ENCODE assay signal across 7 mouse cellular contexts in genomic region chr4:83485735-83486116, GRCm38 (mm10). TPM values are rescaled to one million over a fixed set of nuclear protein-coding genes. Genes with fewer than 3 reads are reported as not detected.
DNase-seq lines count a peak whose midpoint lies in the region; ATAC-seq and TF ChIP-seq lines count a peak whose summit lies in the region.

No protein-coding gene starts in this region.

- H3K9me3 ChIP-seq in intestine, postnatal 0 days (ENCODE audit: control insufficient read depth), result no peaks in the 10 kb centered on the region
- no peaks in the 10 kb centered on the region for H3K9me3 ChIP-seq in midbrain, embryonic 12.5 days

- peak overlapping the region; percentile 87 for H3K27ac ChIP-seq in intestine, postnatal 0 days (ENCODE audit: low read depth, low read length)
- peak overlapping the region; percentile 100 for H3K27ac ChIP-seq in midbrain, embryonic 12.5 days (replicated peaks)
- 0 out of 2 replicates have a peak overlapping the region, but pooled peaks have one; percentile 7 for H3K27ac ChIP-seq in small intestine, adult 2 months (ENCODE audit: insufficient read depth, low read depth, low read length)

- no peak for TF ChIP-seq POLR2A in small intestine, adult 2 months (IDR thresholded peaks at IDR 0.05; ENCODE audit: low read depth, low read length)

- H3K9ac ChIP-seq in intestine, postnatal 0 days (ENCODE audit: low read depth, low read length), result peak overlapping the region; percentile 71
- peak overlapping the region; percentile 98 for H3K9ac ChIP-seq in midbrain, embryonic 12.5 days (replicated peaks)

- ATAC-seq in intestine, postnatal 0 days, result peak; percentile 54
- peak; percentile 79 for ATAC-seq in midbrain, embryonic 12.5 days (ENCODE audit: low FRiP score, low read depth)

- no peaks in the 10 kb centered on the region for H3K27me3 ChIP-seq in intestine, postnatal 0 days (replicated peaks; ENCODE audit: control insufficient read depth, insufficient read depth, low read length)
- no peaks in the 10 kb centered on the region for H3K27me3 ChIP-seq in midbrain, embryonic 12.5 days
- no peaks in the 10 kb centered on the region for H3K27me3 ChIP-seq in small intestine, adult 2 months (ENCODE audit: control insufficient read depth, insufficient read depth, low read length)

- TF ChIP-seq CTCF in intestine, postnatal 0 days (IDR thresholded peaks at IDR 0.05; ENCODE audit: low read depth), result peak; percentile 82
- peak; percentile 59; the same call in 1 of the 2 replicates for TF ChIP-seq CTCF in small intestine, adult 2 months (IDR thresholded peaks at IDR 0.05; ENCODE audit: extremely low read depth, insufficient read length, insufficient replicate concordance, low read depth, low read length)

- intact Hi-C loops in left cerebral cortex, postnatal 4 days (cut with DNase I), result loop anchor here (5.0 kb wide), 1 partner anchor 82 kb away; no protein-coding TSS in a partner anchor

- 0% methylated on average over 19 of the region's 40 CpGs for WGBS in intestine, postnatal 0 days
- WGBS in midbrain, embryonic 12.5 days, result under 1% methylated on average over 12 of the region's 40 CpGs
- under 1% methylated on average over 33 of the region's 40 CpGs for WGBS in small intestine, adult 2 months

- H3K36me3 ChIP-seq in intestine, postnatal 0 days (ENCODE audit: control insufficient read depth, insufficient read depth), result peaks cover 3% of the 10 kb centered on the region; the same call in 1 of the 2 replicates
- peaks cover 29% of the 10 kb centered on the region for H3K36me3 ChIP-seq in midbrain, embryonic 12.5 days
- H3K36me3 ChIP-seq in small intestine, adult 2 months (ENCODE audit: control insufficient read depth, insufficient read depth, low read length), result peaks cover 6% of the 10 kb centered on the region; the same call in 1 of the 2 replicates

- peak; percentile 89 for DNase-seq in adrenal gland, adult 2 months
- DNase-seq in embryo, embryonic 11.5 days (ENCODE audit: low read depth, low spot score), result peak; percentile 80
- DNase-seq in gastrocnemius, postnatal 4 days (ENCODE audit: low spot score in 2 of 2), result peak; percentile 80 to 88
- DNase-seq in left cerebral cortex, postnatal 4 days, result peak; percentile 95

- H3K4me1 ChIP-seq in intestine, postnatal 0 days (replicated peaks; ENCODE audit: control insufficient read depth, insufficient read depth, low read length), result 0 out of 2 replicates have a peak, but pooled peaks cover 3% of the 10 kb centered on the region
- peaks cover 38% of the 10 kb centered on the region for H3K4me1 ChIP-seq in midbrain, embryonic 12.5 days
- H3K4me1 ChIP-seq in small intestine, adult 2 months (ENCODE audit: control insufficient read depth, insufficient read depth, insufficient read length, low read length), result 0 out of 2 replicates have a peak, but pooled peaks cover 2% of the 10 kb centered on the region

- peak overlapping the region; percentile 78 for H3K4me2 ChIP-seq in intestine, postnatal 0 days (replicated peaks; ENCODE audit: low read depth)
- peak overlapping the region; percentile 66 for H3K4me2 ChIP-seq in midbrain, embryonic 12.5 days (replicated peaks)

- peak overlapping the region; percentile 91 for H3K4me3 ChIP-seq in intestine, postnatal 0 days (ENCODE audit: low read depth, low read length)
- peak overlapping the region; percentile 99 for H3K4me3 ChIP-seq in midbrain, embryonic 12.5 days
- peak overlapping the region; percentile 87 for H3K4me3 ChIP-seq in small intestine, adult 2 months (ENCODE audit: low read depth, low read length)

RNA-seq across cellular contexts. Expression of gene Psip1, which starts 0.5 kb away (rescaled TPM):
- 10 to 100 TPM; 41.3 to 51.6 TPM for total RNA-seq in adrenal gland, adult 2 months (2021)
- 14.0 and 23.9 TPM in 2 replicates for polyA plus RNA-seq in adrenal gland, adult 2 months (2012; rRNA removed)
- 10 to 100 TPM; 53.5 to 55.0 TPM for total RNA-seq in gastrocnemius, postnatal 4 days (2021)
- 32.1 and 32.4 TPM in 2 replicates for polyA plus RNA-seq in intestine, postnatal 0 days (2015; fragmentation: Nextera tagmentation; extraction: Ambion mirVana)
- total RNA-seq in left cerebral cortex, postnatal 4 days (2021), result 100 to 1,000 TPM; 271 to 277 TPM
- polyA plus RNA-seq in midbrain, embryonic 12.5 days (2016; fragmentation: Nextera tagmentation; extraction: Ambion mirVana), result 449 and 520 TPM in 2 replicates
- 9.1 and 14.1 TPM in 2 replicates for polyA plus RNA-seq in small intestine, adult 2 months (2012; rRNA removed)

RNA-seq across cellular contexts. Expression of gene Ccdc171, which starts 39.6 kb away (rescaled TPM):
- total RNA-seq in adrenal gland, adult 2 months (2021), result 1 to 10 TPM; 1.8 to 2.2 TPM
- 0.20 and 0.40 TPM in 2 replicates for polyA plus RNA-seq in adrenal gland, adult 2 months (2012; rRNA removed)
- 1 to 10 TPM; 1.9 to 2.1 TPM for total RNA-seq in gastrocnemius, postnatal 4 days (2021)
- polyA plus RNA-seq in intestine, postnatal 0 days (2015; fragmentation: Nextera tagmentation; extraction: Ambion mirVana), result 0.69 and 1.2 TPM in 2 replicates
- 1 to 10 TPM; 4.2 to 5.6 TPM for total RNA-seq in left cerebral cortex, postnatal 4 days (2021)
- polyA plus RNA-seq in midbrain, embryonic 12.5 days (2016; fragmentation: Nextera tagmentation; extraction: Ambion mirVana), result 6.3 and 6.4 TPM in 2 replicates
- 0.22 and 0.27 TPM in 2 replicates for polyA plus RNA-seq in small intestine, adult 2 months (2012; rRNA removed)

Comparison
In these comparisons a context has a peak if more than half of its experiments do, and no peak if none do; other contexts are left out.
1. Peak in every context shown above with its lines: DNase-seq, ATAC-seq, H3K4me3 ChIP-seq and H3K27ac ChIP-seq.
2. H3K27ac ChIP-seq: peak in every context shown above with its lines; median percentile 100 in midbrain, embryonic 12.5 days; 87 in intestine, postnatal 0 days; 7 in small intestine, adult 2 months.
3. RNA of gene Psip1, which starts 0.5 kb away (polyA plus RNA-seq): 449 to 520 TPM in midbrain, embryonic 12.5 days; 32.1 to 32.4 TPM in intestine, postnatal 0 days, 9.1 to 14.1 TPM in small intestine, adult 2 months and 14.0 to 23.9 TPM in adrenal gland, adult 2 months; every median in the first group is over 10 times any median in the second.